Mouse (Mus musculus) gastrocnemius, adult 2 months (tissue): Measurements from ENCODE around the gene Gm37240. TPM values are rescaled to one million over a fixed set of nuclear protein-coding genes. Genes with fewer than 3 reads are reported as not detected.

ENCODE experiments used
- DNase-seq: peaks from one replicate; pipeline ENCODE4 v3.0.0; 2022
- H3K27ac ChIP-seq: fragments of 200-600 bp; 2 replicates; pipeline ENCODE4 v1.8.1; 2022; ENCODE audit warnings: mild to moderate bottlenecking
- H3K4me3 ChIP-seq: fragments of 200-600 bp; 2 replicates; pipeline ENCODE4 v1.8.1; 2022; ENCODE audit warnings: mild to moderate bottlenecking, moderate library complexity
- CTCF ChIP-seq: fragments of 200-600 bp; IDR thresholded peaks from 2 replicates; pipeline ENCODE4 v1.8.1; 2022; ENCODE audit warnings: antibody characterized with exemption, mild to moderate bottlenecking, moderate library complexity
- intact Hi-C: fragments of 180-260 bp; cut with DNase I; formaldehyde crosslinking; loops from one replicate; pipeline ENCODE4 v1.15.1; 2025
- total RNA-seq, 2 experiments: library from RNA; stranded (reverse); gene quantifications; 2 replicates each; pipeline ENCODE4 v1.2.3; 2021

The Gm37240 gene
- total RNA-seq, 2 experiments from 2014 or later: 34.5 to 37.4 TPM

- DNase-seq: no peak
- intact Hi-C loops: no loop called here
These were observed 908.6 kb downstream of the Gm37240 start for GRCm38 (mm10) chr3:84978676-84979075.

GRCm38 (mm10) chr3:84974193-84974592 lies 913.1 kb downstream of the Gm37240 start:
- Histone ChIP-seq H3K4me3 (no peak overlapping the region), H3K27ac (no peak overlapping the region)
- no peak for DNase-seq
- intact Hi-C loops: no loop called here
- TF ChIP-seq CTCF: no peak

More at GRCm38 (mm10) chr3:84978676-84979075, 908.6 kb downstream of the Gm37240 start:
- Histone ChIP-seq H3K27ac (no peak overlapping the region), H3K4me3 (no peak overlapping the region)
- TF ChIP-seq CTCF: no peak

GRCm38 (mm10) chr3:84972881-84973280 lies 914.4 kb downstream of the Gm37240 start:
- Histone ChIP-seq H3K4me3 (no peak overlapping the region), H3K27ac (no peak overlapping the region)
- no peak for TF ChIP-seq CTCF
- intact Hi-C loops: no loop called here
- no peak for DNase-seq

- Histone ChIP-seq H3K27ac (no peak overlapping the region), H3K4me3 (no peak overlapping the region)
- no peak for DNase-seq
- TF ChIP-seq CTCF: no peak
- intact Hi-C loops: no loop called here
These were observed 915.8 kb downstream of the Gm37240 start for GRCm38 (mm10) chr3:84971561-84971960.

- Histone ChIP-seq H3K27ac (no peak overlapping the region), H3K4me3 (no peak overlapping the region)
- intact Hi-C loops: no loop called here
- no peak for TF ChIP-seq CTCF
- DNase-seq: no peak
These were observed 920.0 kb downstream of the Gm37240 start for GRCm38 (mm10) chr3:84967364-84967763.

GRCm38 (mm10) chr3:84965156-84965555 lies 922.2 kb downstream of the Gm37240 start:
- no peak for TF ChIP-seq CTCF
- intact Hi-C loops: no loop called here
- no peak for DNase-seq
- Histone ChIP-seq H3K27ac (no peak overlapping the region), H3K4me3 (no peak overlapping the region)

- intact Hi-C loops: no loop called here
- TF ChIP-seq CTCF: no peak
- Histone ChIP-seq H3K27ac (no peak overlapping the region), H3K4me3 (no peak overlapping the region)
- no peak for DNase-seq
These were observed 931.5 kb downstream of the Gm37240 start for GRCm38 (mm10) chr3:84955857-84956256.

GRCm38 (mm10) chr3:84955011-84955775 lies 932.1 kb downstream of the Gm37240 start:
- intact Hi-C loops: no loop called here
- no peak overlapping the region for H3K27ac ChIP-seq
- no peak for DNase-seq
- H3K4me3 ChIP-seq: no peak overlapping the region
- no peak for TF ChIP-seq CTCF

- DNase-seq: no peak
- Histone ChIP-seq H3K27ac (peak overlapping the region; percentile 46), H3K4me3 (peak overlapping the region; percentile 68)
- no peak for TF ChIP-seq CTCF
- intact Hi-C loops: no loop called here
These were observed 934.6 kb downstream of the Gm37240 start for GRCm38 (mm10) chr3:84952585-84953187.

- peak; percentile 29 for DNase-seq
- Histone ChIP-seq H3K27ac (peak overlapping the region; percentile 46), H3K4me3 (peak overlapping the region; percentile 68)
- TF ChIP-seq CTCF: no peak
- intact Hi-C loops: no loop called here
These were observed 935.2 kb downstream of the Gm37240 start for GRCm38 (mm10) chr3:84952135-84952534.

- TF ChIP-seq CTCF: no peak
- DNase-seq: no peak
- peak overlapping the region; percentile 46 for H3K27ac ChIP-seq
- peak overlapping the region; percentile 68 for H3K4me3 ChIP-seq
- intact Hi-C loops: no loop called here
These were observed 935.6 kb downstream of the Gm37240 start for GRCm38 (mm10) chr3:84951698-84952097.

- intact Hi-C loops: no loop called here
- no peak overlapping the region for H3K27ac ChIP-seq
- TF ChIP-seq CTCF: no peak
- no peak overlapping the region for H3K4me3 ChIP-seq
- no peak for DNase-seq
These were observed 937.9 kb downstream of the Gm37240 start for GRCm38 (mm10) chr3:84949387-84949786.

GRCm38 (mm10) chr3:84946381-84946780 lies 940.9 kb downstream of the Gm37240 start:
- intact Hi-C loops: no loop called here
- Histone ChIP-seq H3K4me3 (no peak overlapping the region), H3K27ac (no peak overlapping the region)
- TF ChIP-seq CTCF: no peak
- no peak for DNase-seq

GRCm38 (mm10) chr3:84944933-84945332 lies 942.4 kb downstream of the Gm37240 start:
- H3K4me3 ChIP-seq: no peak overlapping the region
- intact Hi-C loops: no loop called here
- DNase-seq: no peak
- H3K27ac ChIP-seq: no peak overlapping the region
- no peak for TF ChIP-seq CTCF
